Mouse (Mus musculus): ENCODE data around the gene Dusp22.

GRCm38 (mm10) chr13:30684614-30685122 is 24.9 kb downstream of the Dusp22 start:
- TF ChIP-seq CTCF (IDR thresholded peaks at IDR 0.05; ENCODE audit: extremely low read depth, insufficient read length, insufficient replicate concordance, low read depth, low read length) (no peak), POLR2A (IDR thresholded peaks at IDR 0.05; ENCODE audit: low read depth, low read length) (no peak)

All from small intestine, adult 2 months (tissue).